In genomic region chr8:105636018-105636962, GRCm38 (mm10) we compare ENCODE assay signal across 7 mouse cellular contexts. TPM values are rescaled to one million over a fixed set of nuclear protein-coding genes. Genes with fewer than 3 reads are reported as not detected.
A peak's percentile ranks its signal among the peaks of the same experiment; 100 is the strongest.
DNase-seq lines count a peak whose midpoint lies in the region; ATAC-seq lines count a peak whose summit lies in the region.

Gene Ctcf (plus strand): TSS chr8:105636568.

- peaks cover 21% of the 10 kb centered on the region for H3K36me3 ChIP-seq in embryonic facial prominence, embryonic 10.5 days (replicated peaks)
- H3K36me3 ChIP-seq in limb, embryonic 11.5 days (ENCODE audit: control insufficient read depth, insufficient read depth, low read length) = 0 out of 2 replicates have a peak, but pooled peaks cover 2% of the 10 kb centered on the region
- H3K36me3 ChIP-seq in midbrain, embryonic 14.5 days (ENCODE audit: control insufficient read depth, insufficient read depth, low read length) = 0 out of 2 replicates have a peak, but pooled peaks cover 6% of the 10 kb centered on the region

- H3K4me3 ChIP-seq in embryonic facial prominence, embryonic 10.5 days = peak within 1 kb of the TSS; percentile 96
- peak within 1 kb of the TSS; percentile 97 for H3K4me3 ChIP-seq in limb, embryonic 11.5 days (ENCODE audit: low read depth, low read length)
- peak within 1 kb of the TSS; percentile 94 for H3K4me3 ChIP-seq in midbrain, embryonic 14.5 days (replicated peaks; ENCODE audit: low read depth, low read length)

- H3K4me1 ChIP-seq in embryonic facial prominence, embryonic 10.5 days = peaks cover 29% of the 10 kb centered on the region
- peaks cover 12% of the 10 kb centered on the region for H3K4me1 ChIP-seq in limb, embryonic 11.5 days (ENCODE audit: control insufficient read depth, insufficient read depth, low read length)
- H3K4me1 ChIP-seq in midbrain, embryonic 14.5 days (ENCODE audit: control insufficient read depth, insufficient read depth, low read length) = peaks cover 20% of the 10 kb centered on the region

- no peaks in the 10 kb centered on the region for H3K9me3 ChIP-seq in embryonic facial prominence, embryonic 10.5 days
- no peaks in the 10 kb centered on the region for H3K9me3 ChIP-seq in limb, embryonic 11.5 days (ENCODE audit: control insufficient read depth, low read length)
- H3K9me3 ChIP-seq in midbrain, embryonic 14.5 days (ENCODE audit: control insufficient read depth, low read length) = no peaks in the 10 kb centered on the region

- 2% methylated on average over 126 of the region's 126 CpGs for WGBS in embryonic facial prominence, embryonic 10.5 days
- WGBS in limb, embryonic 11.5 days = 0% methylated on average over 68 of the region's 126 CpGs
- WGBS in midbrain, embryonic 14.5 days = under 1% methylated on average over 106 of the region's 126 CpGs

- ATAC-seq in granulocyte monocyte progenitor cell, adult 5-6 weeks (replicated peaks; ENCODE audit: poor library complexity, severe bottlenecking) = peak; percentile 65
- peak; percentile 89 for ATAC-seq in limb, embryonic 11.5 days (ENCODE audit: insufficient number of reproducible peaks, low FRiP score, low TSS enrichment, low read depth)
- ATAC-seq in midbrain, embryonic 14.5 days (ENCODE audit: low FRiP score, low TSS enrichment) = peak; percentile 93

- peak within 1 kb of the TSS; percentile 99 for H3K9ac ChIP-seq in limb, embryonic 11.5 days (ENCODE audit: low read length)
- peak within 1 kb of the TSS; percentile 99 for H3K9ac ChIP-seq in midbrain, embryonic 14.5 days (replicated peaks; ENCODE audit: low read length)

- H3K27ac ChIP-seq in embryonic facial prominence, embryonic 10.5 days (replicated peaks) = peak within 1 kb of the TSS; percentile 100
- H3K27ac ChIP-seq in limb, embryonic 11.5 days (replicated peaks; ENCODE audit: low read depth, low read length) = peak within 1 kb of the TSS; percentile 100
- peak within 1 kb of the TSS; percentile 99 for H3K27ac ChIP-seq in midbrain, embryonic 14.5 days (replicated peaks; ENCODE audit: low read depth, low read length)

- DNase-seq in adrenal gland, postnatal 10 days = peak; percentile 94
- DNase-seq in embryonic facial prominence, embryonic 10.5 days (ENCODE audit: low spot score) = peak; percentile 98
- DNase-seq in kidney, adult 18-20 months = peak; percentile 93
- DNase-seq in limb, embryonic 11.5 days (ENCODE audit: low spot score) = peak; percentile 94
- peak; percentile 97 for DNase-seq in midbrain, embryonic 14.5 days
- peak; percentile 88 to 89 for DNase-seq in spleen, adult 18-20 months

- H3K27me3 ChIP-seq in embryonic facial prominence, embryonic 10.5 days (replicated peaks; ENCODE audit: low read depth, poor library complexity, severe bottlenecking) = no peaks in the 10 kb centered on the region
- no peaks in the 10 kb centered on the region for H3K27me3 ChIP-seq in limb, embryonic 11.5 days (ENCODE audit: control insufficient read depth, insufficient read depth, low read length)
- no peaks in the 10 kb centered on the region for H3K27me3 ChIP-seq in midbrain, embryonic 14.5 days (ENCODE audit: control insufficient read depth, insufficient read depth, low read length)

- H3K4me2 ChIP-seq in limb, embryonic 11.5 days (ENCODE audit: low read depth, severe bottlenecking) = peak within 1 kb of the TSS; percentile 84
- peak within 1 kb of the TSS; percentile 88 for H3K4me2 ChIP-seq in midbrain, embryonic 14.5 days (ENCODE audit: low read length)

RNA-seq across cellular contexts. Expression of gene Ctcf, which starts in this region (rescaled TPM):
- total RNA-seq in adrenal gland, postnatal 10 days (2021) = 10 to 100 TPM; 53.0 to 62.3 TPM
- polyA plus RNA-seq in embryonic facial prominence, embryonic 10.5 days (2016; fragmentation: Nextera tagmentation; extraction: Ambion mirVana) = 136 and 137 TPM in 2 replicates
- 104 and 105 TPM in 2 replicates for total RNA-seq in granulocyte monocyte progenitor cell, adult 5-6 weeks (2014; fragmentation: Nextera tagmentation)
- 84.1 and 107 TPM in 2 replicates for total RNA-seq in granulocyte monocyte progenitor cell, adult 5-6 weeks (2017)
- 128 and 131 TPM in 2 replicates for polyA plus RNA-seq in limb, embryonic 11.5 days (2014; fragmentation: Nextera tagmentation; extraction: Ambion mirVana)
- polyA plus RNA-seq in midbrain, embryonic 14.5 days (2014; fragmentation: Nextera tagmentation; extraction: Ambion mirVana) = 75.7 and 96.9 TPM in 2 replicates

Comparison
In these comparisons a context has a peak if more than half of its experiments do, and no peak if none do; other contexts are left out.
1. Peak in every context shown above with its lines: DNase-seq, ATAC-seq, H3K4me3 ChIP-seq and H3K27ac ChIP-seq.